Mouse (Mus musculus) embryonic facial prominence, embryonic 15.5 days (tissue): ENCODE measurements at regions not wholly inside any gene's neighbourhood (a gene's known extent, or its start where the extent isn't known, plus 50 kb on each side); places are given as distances from the start of the nearest gene placed in this dataset.
A peak's percentile ranks its signal among the peaks of the same experiment; 100 is the strongest.

Source experiments
- ATAC-seq: fragments of 200-750 bp; cut with Nextera tagmentation; 2 replicates; pipeline ENCODE4 v1.8.0; 2017; ENCODE audit warnings: low read depth, moderate TSS enrichment; ENCODE audit not compliant: insufficient number of reproducible peaks, low FRiP score, low TSS enrichment
- H3K27ac ChIP-seq: fragments of 300-500 bp; sonication (generic); replicated peaks from 2 replicates; pipeline ENCODE4 v1.5.1; 2015; ENCODE audit warnings: mild to moderate bottlenecking, inconsistent platforms
- H3K27me3 ChIP-seq: fragments of 300-500 bp; sonication (generic); 2 replicates; pipeline ENCODE4 v1.6.1; 2015; ENCODE audit warnings: inconsistent platforms
- H3K36me3 ChIP-seq: fragments of 300-500 bp; sonication (generic); 2 replicates; pipeline ENCODE4 v1.6.1; 2015; ENCODE audit warnings: mild to moderate bottlenecking, inconsistent platforms
- H3K4me1 ChIP-seq: fragments of 300-500 bp; sonication (generic); 2 replicates; pipeline ENCODE4 v1.6.1; 2015; ENCODE audit warnings: inconsistent platforms
- H3K4me2 ChIP-seq: fragments of 300-500 bp; sonication (generic); replicated peaks from 2 replicates; pipeline ENCODE4 v1.6.1; 2015; ENCODE audit warnings: mild to moderate bottlenecking, inconsistent platforms
- H3K4me3 ChIP-seq: fragments of 300-500 bp; sonication (generic); replicated peaks from 2 replicates; pipeline ENCODE4 v1.5.1; 2015; ENCODE audit warnings: mild to moderate bottlenecking, inconsistent platforms
- H3K9ac ChIP-seq: fragments of 300-500 bp; sonication (generic); 2 replicates; pipeline ENCODE4 v1.6.1; 2015; ENCODE audit warnings: inconsistent platforms
- H3K9me3 ChIP-seq: fragments of 300-500 bp; sonication (generic); replicated peaks from 2 replicates; pipeline ENCODE4 v1.6.1; 2016; ENCODE audit warnings: inconsistent platforms
- WGBS: fragments of 180-500 bp; shearing (Covaris S2); methylation state at CpG from one replicate; pipeline ENCODE4 v1.1.7; 2015; 5-methylcytosine and 5-hydroxymethylcytosine counted together

- no peaks in the 10 kb centered on the region for H3K27me3 ChIP-seq
- no peak overlapping the region for H3K4me3 ChIP-seq
- no peak overlapping the region for H3K27ac ChIP-seq
- no peaks in the 10 kb centered on the region for H3K4me1 ChIP-seq
- H3K9me3 ChIP-seq: no peaks in the 10 kb centered on the region
- H3K4me2 ChIP-seq: no peak overlapping the region
- ATAC-seq: no peak
- no peak overlapping the region for H3K9ac ChIP-seq
- WGBS: 60% methylated on average over 19 of the region's 20 CpGs
- no peaks in the 10 kb centered on the region for H3K36me3 ChIP-seq
These were observed 360.6 kb upstream of the Clint1 start for GRCm38 (mm10) chr11:45491021-45491967.

- Histone ChIP-seq H3K36me3 (no peaks in the 10 kb centered on the region), H3K4me3 (no peak overlapping the region), H3K9ac (no peak overlapping the region), H3K4me2 (no peak overlapping the region), H3K9me3 (no peaks in the 10 kb centered on the region), H3K4me1 (no peaks in the 10 kb centered on the region), H3K27ac (no peak overlapping the region), H3K27me3 (no peaks in the 10 kb centered on the region)
- 23% methylated on average over 1 of the region's 1 CpGs for WGBS
- ATAC-seq: no peak
These were observed 356.6 kb upstream of the Clint1 start for GRCm38 (mm10) chr11:45495246-45495645.

GRCm38 (mm10) chr11:45508566-45508965, 343.3 kb upstream of the Clint1 start:
- H3K27ac ChIP-seq: no peak overlapping the region
- no peaks in the 10 kb centered on the region for H3K4me1 ChIP-seq
- no peaks in the 10 kb centered on the region for H3K27me3 ChIP-seq
- H3K9me3 ChIP-seq: no peaks in the 10 kb centered on the region
- 43% methylated on average over 4 of the region's 4 CpGs for WGBS
- H3K36me3 ChIP-seq: no peaks in the 10 kb centered on the region
- H3K4me3 ChIP-seq: no peak overlapping the region
- no peak overlapping the region for H3K4me2 ChIP-seq
- ATAC-seq: peak; percentile 34
- H3K9ac ChIP-seq: no peak overlapping the region

DNA sequence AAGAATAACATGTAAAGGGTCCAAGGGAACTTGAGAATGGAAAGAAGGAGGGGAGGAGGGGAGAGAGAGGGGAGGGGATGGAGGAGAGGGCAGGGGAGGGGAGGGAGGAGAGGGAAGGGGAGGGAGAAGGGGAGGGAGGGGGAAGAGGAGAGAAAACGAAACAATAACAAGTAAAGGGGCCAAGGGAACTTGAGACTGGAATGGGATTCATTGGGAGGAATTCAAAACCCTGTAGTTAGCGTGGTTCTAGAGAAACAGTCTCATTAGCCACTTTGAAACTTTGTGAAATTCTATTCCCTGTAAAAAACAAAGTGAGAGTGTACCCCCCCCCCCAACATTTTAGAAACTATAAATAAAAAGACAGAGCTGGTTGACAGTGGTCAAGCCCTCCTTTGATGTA, 342.6 kb upstream of the Clint1 start:
- H3K27me3 ChIP-seq: no peaks in the 10 kb centered on the region
- no peak overlapping the region for H3K9ac ChIP-seq
- H3K4me3 ChIP-seq: no peak overlapping the region
- peaks cover 4% of the 10 kb centered on the region; the same call in 1 of the 2 replicates for H3K4me1 ChIP-seq
- ATAC-seq: no peak
- no peak overlapping the region for H3K4me2 ChIP-seq
- H3K9me3 ChIP-seq: no peaks in the 10 kb centered on the region
- 13% methylated on average over 2 of the region's 2 CpGs for WGBS
- no peak overlapping the region for H3K27ac ChIP-seq
- no peaks in the 10 kb centered on the region for H3K36me3 ChIP-seq

DNA sequence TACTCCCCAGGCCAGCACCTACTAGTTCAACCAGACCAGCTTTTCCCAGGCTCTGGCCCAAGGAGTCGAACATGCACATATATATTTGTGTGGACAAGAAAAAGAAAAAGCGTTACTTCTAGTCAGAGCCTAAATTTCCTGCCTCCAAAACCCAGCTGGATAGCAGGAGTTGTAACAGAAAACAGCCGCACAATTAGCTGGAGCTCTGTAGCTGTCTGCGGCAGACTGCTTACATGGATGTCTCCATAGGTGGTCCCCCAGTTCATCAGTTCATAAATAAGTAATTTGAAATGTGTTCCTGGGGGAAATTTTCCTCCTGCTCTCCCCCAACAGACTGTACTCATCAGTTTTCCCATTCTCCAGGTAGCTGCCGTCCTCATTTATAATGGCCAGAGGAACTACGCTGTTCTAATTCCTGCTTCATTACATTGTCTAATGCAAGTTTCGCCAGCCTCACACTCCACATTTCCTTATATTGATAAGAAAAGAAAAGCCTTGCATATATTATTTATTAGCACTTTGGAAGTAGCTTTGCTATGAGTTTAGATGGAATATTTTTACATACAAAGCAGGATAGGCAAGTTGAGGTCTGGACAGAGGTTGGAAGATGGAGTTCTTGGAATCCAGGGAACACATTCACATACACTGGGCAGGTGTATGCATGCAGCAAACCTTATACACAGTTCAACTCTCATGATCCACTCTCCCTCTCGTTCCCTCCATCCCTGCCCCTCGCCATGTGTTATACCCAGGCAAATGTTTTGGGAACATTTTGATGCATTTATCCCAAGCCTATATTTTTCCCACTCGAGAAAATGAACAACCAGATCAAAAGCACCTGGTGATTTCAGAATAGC, 337.2 kb upstream of the Clint1 start:
- no peak overlapping the region for H3K9ac ChIP-seq
- H3K9me3 ChIP-seq: no peaks in the 10 kb centered on the region
- H3K4me3 ChIP-seq: no peak overlapping the region
- H3K4me1 ChIP-seq: peaks cover 6% of the 10 kb centered on the region; the same call in 1 of the 2 replicates
- 41% methylated on average over 10 of the region's 10 CpGs for WGBS
- H3K36me3 ChIP-seq: no peaks in the 10 kb centered on the region
- no peak overlapping the region for H3K27ac ChIP-seq
- no peak for ATAC-seq
- no peak overlapping the region for H3K4me2 ChIP-seq
- H3K27me3 ChIP-seq: no peaks in the 10 kb centered on the region

DNA sequence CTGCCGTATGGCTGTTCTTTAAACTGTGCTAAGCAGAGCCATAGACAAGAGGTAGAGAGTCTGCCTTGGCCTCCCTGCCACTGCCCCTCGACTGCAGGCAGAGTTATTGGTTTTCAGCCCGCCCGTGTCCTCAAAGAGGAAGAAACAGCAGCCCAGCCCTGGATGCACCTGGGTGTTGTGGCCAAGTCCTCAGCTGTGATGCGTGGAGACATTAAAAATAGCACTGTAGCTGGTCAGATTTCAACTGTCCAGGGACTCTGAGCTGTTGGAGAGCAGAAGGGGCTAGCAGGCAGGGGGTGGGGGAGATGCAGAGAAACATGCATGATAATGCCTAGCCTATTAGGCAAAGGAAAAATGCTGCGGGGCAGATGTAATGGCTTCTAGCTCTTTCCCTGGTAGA, 327.1 kb upstream of the Clint1 start:
- Histone ChIP-seq H3K36me3 (no peaks in the 10 kb centered on the region), H3K4me3 (no peak overlapping the region), H3K27ac (no peak overlapping the region), H3K9ac (no peak overlapping the region), H3K4me1 (0 out of 2 replicates have a peak, but pooled peaks cover 9% of the 10 kb centered on the region), H3K4me2 (no peak overlapping the region), H3K27me3 (no peaks in the 10 kb centered on the region), H3K9me3 (no peaks in the 10 kb centered on the region)
- 49% methylated on average over 6 of the region's 6 CpGs for WGBS
- ATAC-seq: no peak

DNA sequence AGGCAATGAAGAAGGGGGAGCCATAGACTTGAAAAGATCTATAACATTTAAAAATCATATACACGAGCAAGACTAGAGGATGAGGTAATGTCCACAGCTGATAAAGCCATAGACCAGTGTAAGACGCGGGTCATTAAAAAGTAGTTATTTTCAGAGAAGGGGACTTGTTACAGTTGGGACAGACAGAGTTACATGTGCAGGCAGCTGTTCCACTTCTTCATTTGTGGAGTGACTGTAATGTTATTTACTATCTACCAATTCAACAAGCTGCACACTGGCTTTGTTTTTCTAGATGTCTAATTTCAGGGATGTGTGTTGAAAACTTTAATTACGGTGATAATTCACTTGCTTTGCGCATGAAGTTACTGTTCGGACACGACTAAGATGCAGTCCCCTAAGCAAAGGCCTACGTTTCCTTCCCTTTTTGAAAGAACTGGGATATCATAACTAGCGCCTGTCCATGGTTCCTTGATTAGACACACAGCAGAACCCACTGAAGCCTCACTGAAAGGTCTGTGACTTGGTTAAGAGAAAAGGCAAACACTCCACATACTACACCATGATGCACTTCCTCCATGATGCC, 320.7 kb upstream of the Clint1 start:
- no peak overlapping the region for H3K27ac ChIP-seq
- H3K36me3 ChIP-seq: no peaks in the 10 kb centered on the region
- H3K4me2 ChIP-seq: no peak overlapping the region
- peaks cover 11% of the 10 kb centered on the region; the same call in 1 of the 2 replicates for H3K4me1 ChIP-seq
- H3K4me3 ChIP-seq: no peak overlapping the region
- no peaks in the 10 kb centered on the region for H3K9me3 ChIP-seq
- H3K27me3 ChIP-seq: no peaks in the 10 kb centered on the region
- H3K9ac ChIP-seq: no peak overlapping the region
- no peak for ATAC-seq
- WGBS: 88% methylated on average over 9 of the region's 9 CpGs

DNA sequence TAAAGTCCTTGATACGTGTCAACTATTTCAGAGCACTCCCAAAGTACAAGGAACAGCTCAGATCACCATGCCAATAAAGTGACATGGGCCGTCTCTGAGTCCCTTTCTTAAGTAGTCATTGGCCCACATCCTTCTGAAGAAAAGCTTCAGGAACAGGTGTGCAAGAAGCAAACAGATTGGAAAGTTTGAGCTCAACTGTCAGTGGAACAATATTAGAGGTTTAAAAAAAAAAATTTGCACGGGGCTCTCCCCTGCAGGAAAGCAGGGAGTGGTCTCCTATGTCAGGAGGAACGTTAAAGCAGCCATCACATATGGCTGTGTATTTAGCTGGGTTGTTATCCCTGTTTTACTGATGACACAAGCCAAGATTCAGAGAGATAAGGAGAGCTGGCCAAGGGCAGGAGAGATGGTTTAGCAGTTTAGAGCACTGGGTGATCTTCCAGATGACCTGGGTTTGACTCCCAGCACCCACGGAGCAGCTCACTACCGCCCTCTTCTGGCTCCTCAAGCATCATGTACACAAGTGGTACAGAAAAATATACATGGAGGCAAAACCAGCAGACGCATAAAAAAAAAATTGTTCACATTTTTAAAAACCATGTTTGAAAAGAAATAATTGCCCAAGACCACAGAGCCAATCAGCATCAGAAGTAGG, 318.3 kb upstream of the Clint1 start:
- Histone ChIP-seq H3K4me3 (no peak overlapping the region), H3K27me3 (no peaks in the 10 kb centered on the region), H3K9me3 (no peaks in the 10 kb centered on the region), H3K9ac (no peak overlapping the region), H3K4me2 (no peak overlapping the region), H3K27ac (no peak overlapping the region), H3K4me1 (peaks cover 23% of the 10 kb centered on the region), H3K36me3 (no peaks in the 10 kb centered on the region)
- ATAC-seq: no peak
- WGBS: 55% methylated on average over 7 of the region's 7 CpGs

DNA sequence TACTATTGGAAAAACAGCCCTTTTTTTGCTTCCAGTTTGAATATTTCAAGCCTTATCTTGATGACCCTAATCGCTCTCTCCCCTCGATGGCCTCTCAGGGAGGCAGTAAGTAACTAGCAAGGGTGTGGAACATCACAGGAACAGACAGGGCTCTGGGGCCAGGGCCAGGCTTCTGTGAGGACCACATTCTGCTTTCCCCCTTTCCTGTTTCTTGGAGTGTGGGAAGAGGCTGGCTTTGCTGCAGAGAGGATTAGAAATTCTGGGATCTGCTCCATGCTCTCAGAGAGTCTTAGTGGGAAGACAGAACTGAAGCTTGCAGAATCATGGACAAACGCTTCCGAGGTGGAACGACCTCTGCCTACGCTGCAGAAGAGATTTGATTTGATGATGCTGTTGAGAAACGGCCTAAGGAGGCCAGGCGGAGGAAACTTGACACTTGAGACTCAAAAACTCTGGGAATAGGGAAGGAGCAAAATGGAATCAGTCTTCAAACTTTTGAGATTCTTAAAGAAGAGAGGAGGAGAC, 316.3 kb upstream of the Clint1 start:
- no peak overlapping the region for H3K4me2 ChIP-seq
- 27% methylated on average over 8 of the region's 8 CpGs for WGBS
- H3K4me3 ChIP-seq: no peak overlapping the region
- H3K36me3 ChIP-seq: no peaks in the 10 kb centered on the region
- no peaks in the 10 kb centered on the region for H3K9me3 ChIP-seq
- peaks cover 28% of the 10 kb centered on the region for H3K4me1 ChIP-seq
- no peaks in the 10 kb centered on the region for H3K27me3 ChIP-seq
- ATAC-seq: no peak
- H3K9ac ChIP-seq: no peak overlapping the region
- peak overlapping the region; percentile 52 for H3K27ac ChIP-seq

DNA sequence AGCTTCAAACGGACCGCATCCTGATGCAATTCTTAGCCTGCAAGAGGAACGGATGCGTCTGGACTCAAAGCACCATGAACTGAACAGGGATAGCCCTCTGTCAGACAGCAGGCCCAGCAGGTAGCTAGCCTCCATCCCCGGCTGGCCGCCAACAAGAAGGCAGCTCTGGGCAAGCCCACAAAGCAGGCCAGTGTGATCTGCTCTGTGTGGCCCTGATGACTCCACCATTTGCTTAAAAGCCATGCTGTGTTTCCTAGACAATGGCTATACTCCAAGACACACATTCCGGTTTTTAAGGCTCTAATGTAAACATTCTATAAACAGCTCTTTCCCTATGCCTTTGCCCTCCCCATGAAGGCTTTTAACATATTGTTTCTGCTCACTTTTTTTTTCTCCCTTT, 313.8 kb upstream of the Clint1 start:
- peak overlapping the region; percentile 65; the same call in 1 of the 2 replicates for H3K27ac ChIP-seq
- no peak overlapping the region for H3K4me2 ChIP-seq
- no peak overlapping the region for H3K9ac ChIP-seq
- H3K9me3 ChIP-seq: no peaks in the 10 kb centered on the region
- H3K27me3 ChIP-seq: no peaks in the 10 kb centered on the region
- peaks cover 28% of the 10 kb centered on the region for H3K4me1 ChIP-seq
- no peak overlapping the region for H3K4me3 ChIP-seq
- no peak for ATAC-seq
- no peaks in the 10 kb centered on the region for H3K36me3 ChIP-seq
- WGBS: 57% methylated on average over 7 of the region's 7 CpGs
